Mouse (Mus musculus): ENCODE data around the gene Tmem219.

DNA sequence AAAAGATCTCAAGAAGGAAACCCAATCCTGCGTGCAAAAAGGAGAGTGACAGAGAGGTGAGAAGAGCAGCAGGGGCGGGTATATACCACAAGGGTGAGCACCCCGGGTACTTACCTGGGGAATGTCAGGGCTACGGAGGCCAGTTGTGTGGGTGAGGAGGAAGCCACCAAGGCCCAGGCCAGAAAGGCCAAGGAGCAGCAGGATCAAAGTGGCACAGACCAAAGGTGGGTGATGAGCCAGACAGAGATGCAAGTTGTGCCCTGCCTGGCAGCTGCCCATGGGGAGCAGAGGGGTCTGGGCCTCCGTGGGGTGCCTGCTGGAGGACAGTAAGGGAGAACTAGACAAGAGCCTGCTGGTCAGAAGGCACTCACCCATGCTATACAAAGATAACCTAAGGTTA is 25.8 kb downstream of the Tmem219 start:
- no peak for TF ChIP-seq CTCF (IDR thresholded peaks at IDR 0.05)
- no peak for TF ChIP-seq EP300 (IDR thresholded peaks at IDR 0.05; ENCODE audit: insufficient read depth, low read depth, low read length)

All from heart, adult 2 months (tissue).